Mouse (Mus musculus): ENCODE measurements around the gene Dnmt1. TPM values are rescaled to one million over a fixed set of nuclear protein-coding genes. Genes with fewer than 3 reads are reported as not detected.

Dnmt1 gene
- polyA plus RNA-seq, 1 experiment from 2014 or later: 102 TPM

DNA sequence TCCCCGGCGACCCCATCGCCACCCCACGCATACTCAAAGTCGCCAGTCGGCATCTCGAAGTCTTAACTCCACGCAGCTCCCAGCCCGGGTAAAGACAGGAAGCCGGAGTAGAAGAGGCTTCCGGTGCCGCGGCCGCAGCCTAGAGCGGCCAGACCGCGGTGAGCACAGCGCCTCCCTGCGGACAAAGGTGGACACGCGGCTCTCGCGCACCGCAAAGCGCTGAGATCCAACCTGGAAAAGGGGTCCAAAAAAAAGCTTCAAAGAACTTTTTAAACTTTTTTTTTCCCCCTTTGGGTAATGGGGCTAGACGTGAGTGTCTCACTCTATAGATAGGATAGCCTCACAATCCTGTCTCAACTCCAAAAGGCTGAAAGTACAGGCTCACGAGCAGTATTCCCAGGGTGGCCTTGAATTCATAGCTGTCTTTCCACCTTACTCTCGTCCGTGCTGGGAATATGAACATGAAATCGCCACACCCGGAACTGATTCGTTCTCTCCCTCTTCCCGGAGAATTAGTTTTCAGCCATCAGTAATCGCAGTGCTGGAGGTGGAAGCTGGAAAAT lies 61.1 kb downstream of the Dnmt1 start, which contains the start of gene Eif3g:
Gene Eif3g, minus strand, starts transcription at position 113 of the 563 bp plus-strand sequence.
- no peaks in the 10 kb centered on the region for H3K9me3 ChIP-seq (replicated peaks)
- peaks cover 6% of the 10 kb centered on the region; the same call in 1 of the 2 replicates for H3K27me3 ChIP-seq
- 5% methylated on average over 34 of the region's 34 CpGs for WGBS
- 0 out of 2 replicates have a peak within 1 kb of the TSS, but pooled peaks have one; percentile 40 for H3K27ac ChIP-seq
- peaks cover 30% of the 10 kb centered on the region for H3K36me3 ChIP-seq
- peak; percentile 84 for ATAC-seq (ENCODE audit: low FRiP score)
- H3K4me1 ChIP-seq: peaks cover 15% of the 10 kb centered on the region
- peak within 1 kb of the TSS; percentile 97 for H3K9ac ChIP-seq
- H3K4me3 ChIP-seq: peak within 1 kb of the TSS; percentile 98
- H3K4me2 ChIP-seq (replicated peaks): peak within 1 kb of the TSS; percentile 99

- Histone ChIP-seq H3K4me2 (replicated peaks) (peak overlapping the region; percentile 99), H3K27me3 (peaks cover 6% of the 10 kb centered on the region; the same call in 1 of the 2 replicates), H3K9me3 (replicated peaks) (no peaks in the 10 kb centered on the region), H3K27ac (0 out of 2 replicates have a peak overlapping the region, but pooled peaks have one; percentile 40), H3K4me3 (peak overlapping the region; percentile 98), H3K9ac (peak overlapping the region; percentile 97), H3K36me3 (peaks cover 37% of the 10 kb centered on the region), H3K4me1 (peaks cover 15% of the 10 kb centered on the region)
- ATAC-seq (ENCODE audit: low FRiP score): peak; percentile 71
- 11% methylated on average over 16 of the region's 39 CpGs for WGBS
Measured at GRCm38 (mm10) chr9:20897736-20898510, 61.8 kb downstream of the Dnmt1 start.

GRCm38 (mm10) chr9:20895382-20895781 lies 64.3 kb downstream of the Dnmt1 start:
- WGBS: 98% methylated on average over 9 of the region's 9 CpGs
- no peak overlapping the region for H3K4me3 ChIP-seq
- H3K27ac ChIP-seq: no peak overlapping the region
- H3K36me3 ChIP-seq: peaks cover 62% of the 10 kb centered on the region
- H3K4me1 ChIP-seq: peaks cover 15% of the 10 kb centered on the region
- no peak for ATAC-seq (ENCODE audit: low FRiP score)
- H3K9ac ChIP-seq: no peak overlapping the region
- H3K4me2 ChIP-seq (replicated peaks): no peak overlapping the region
- no peaks in the 10 kb centered on the region for H3K9me3 ChIP-seq (replicated peaks)
- H3K27me3 ChIP-seq: peaks cover 6% of the 10 kb centered on the region; the same call in 1 of the 2 replicates

- 91% methylated on average over 15 of the region's 15 CpGs for WGBS
- H3K4me2 ChIP-seq (replicated peaks): no peak overlapping the region
- H3K4me1 ChIP-seq: peaks cover 15% of the 10 kb centered on the region
- H3K4me3 ChIP-seq: no peak overlapping the region
- no peak overlapping the region for H3K9ac ChIP-seq
- peaks cover 6% of the 10 kb centered on the region; the same call in 1 of the 2 replicates for H3K27me3 ChIP-seq
- ATAC-seq (ENCODE audit: low FRiP score): no peak
- H3K36me3 ChIP-seq: peaks cover 70% of the 10 kb centered on the region
- H3K9me3 ChIP-seq (replicated peaks): no peaks in the 10 kb centered on the region
- H3K27ac ChIP-seq: no peak overlapping the region
Measured at GRCm38 (mm10) chr9:20894629-20895028, 65.1 kb downstream of the Dnmt1 start.

- Histone ChIP-seq H3K27me3 (no peaks in the 10 kb centered on the region), H3K36me3 (peaks cover 72% of the 10 kb centered on the region), H3K4me3 (no peak overlapping the region), H3K4me1 (peaks cover 18% of the 10 kb centered on the region), H3K4me2 (replicated peaks) (no peak overlapping the region), H3K9me3 (replicated peaks) (no peaks in the 10 kb centered on the region), H3K9ac (no peak overlapping the region), H3K27ac (no peak overlapping the region)
- WGBS: 87% methylated on average over 13 of the region's 13 CpGs
- ATAC-seq (ENCODE audit: low FRiP score): no peak
Measured at GRCm38 (mm10) chr9:20893590-20894343, 65.9 kb downstream of the Dnmt1 start.

DNA sequence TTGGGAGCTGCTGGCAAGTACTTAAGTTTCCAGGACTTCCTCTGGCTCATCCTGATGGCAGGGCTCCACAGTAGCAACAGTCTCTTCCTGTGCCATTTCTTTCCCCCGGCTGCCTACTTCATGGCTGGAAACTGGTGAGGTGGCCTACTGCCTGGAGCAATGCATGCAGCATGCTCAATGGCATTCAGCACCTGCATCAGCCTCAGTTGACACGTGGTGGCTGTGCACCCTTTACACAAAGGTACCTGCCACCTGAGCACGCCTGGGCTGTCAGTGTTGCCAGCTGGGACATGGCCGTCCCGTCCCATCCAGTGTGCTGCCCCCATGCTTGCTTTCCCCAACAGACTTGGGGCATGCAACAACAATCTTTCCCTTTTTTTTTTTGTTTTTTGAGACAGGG lies 66.6 kb downstream of the Dnmt1 start:
- Histone ChIP-seq H3K27ac (no peak overlapping the region; the same call in 1 of the 2 replicates), H3K4me2 (replicated peaks) (no peak overlapping the region), H3K9me3 (replicated peaks) (no peaks in the 10 kb centered on the region), H3K4me3 (no peak overlapping the region), H3K27me3 (no peaks in the 10 kb centered on the region), H3K9ac (no peak overlapping the region), H3K36me3 (peaks cover 72% of the 10 kb centered on the region), H3K4me1 (peaks cover 21% of the 10 kb centered on the region)
- WGBS: 67% methylated on average over 5 of the region's 5 CpGs
- ATAC-seq (ENCODE audit: low FRiP score): no peak

DNA sequence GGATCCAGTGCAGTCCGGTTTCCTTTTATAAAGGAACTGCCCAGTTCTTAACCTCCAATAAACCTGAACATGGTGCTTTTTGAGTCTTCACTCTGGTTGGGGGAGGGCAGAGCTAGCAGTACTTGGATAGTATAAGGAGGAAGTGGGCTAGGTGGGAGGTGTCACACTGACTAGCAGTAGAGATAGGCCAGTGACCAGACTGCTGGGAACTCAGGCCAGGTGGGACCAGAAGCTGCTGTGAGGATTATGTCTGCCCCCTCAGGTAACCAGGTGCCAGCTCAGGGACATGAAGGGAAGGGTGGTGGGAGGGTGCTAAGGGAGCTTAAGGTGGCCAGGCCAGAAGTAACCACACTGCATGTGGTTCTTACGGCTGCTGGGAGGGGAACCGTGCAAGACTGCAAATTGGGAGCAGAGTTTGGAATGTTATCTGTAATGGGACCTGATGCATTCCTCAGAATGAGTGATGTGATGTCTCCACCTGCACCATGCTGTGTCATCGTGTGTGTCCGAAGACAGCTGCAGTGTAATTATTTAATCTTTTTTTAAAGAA lies 67.5 kb downstream of the Dnmt1 start:
- WGBS: 82% methylated on average over 5 of the region's 5 CpGs

GRCm38 (mm10) chr9:20891339-20892103 lies 68.2 kb downstream of the Dnmt1 start:
- Histone ChIP-seq H3K4me3 (no peak overlapping the region), H3K9me3 (replicated peaks) (no peaks in the 10 kb centered on the region), H3K9ac (no peak overlapping the region), H3K27ac (no peak overlapping the region), H3K4me1 (peaks cover 16% of the 10 kb centered on the region), H3K36me3 (peaks cover 70% of the 10 kb centered on the region), H3K27me3 (no peaks in the 10 kb centered on the region), H3K4me2 (replicated peaks) (no peak overlapping the region)
- ATAC-seq (ENCODE audit: low FRiP score): no peak
- WGBS: 83% methylated on average over 26 of the region's 26 CpGs

More for the DNA sequence above, 67.5 kb downstream of the Dnmt1 start:
- H3K27me3 ChIP-seq: no peaks in the 10 kb centered on the region
- H3K27ac ChIP-seq: no peak overlapping the region
- no peak for ATAC-seq (ENCODE audit: low FRiP score)
- H3K9me3 ChIP-seq (replicated peaks): no peaks in the 10 kb centered on the region
- H3K36me3 ChIP-seq: peaks cover 72% of the 10 kb centered on the region
- peaks cover 14% of the 10 kb centered on the region for H3K4me1 ChIP-seq
- H3K4me3 ChIP-seq: no peak overlapping the region
- H3K4me2 ChIP-seq (replicated peaks): no peak overlapping the region
- no peak overlapping the region for H3K9ac ChIP-seq

DNA sequence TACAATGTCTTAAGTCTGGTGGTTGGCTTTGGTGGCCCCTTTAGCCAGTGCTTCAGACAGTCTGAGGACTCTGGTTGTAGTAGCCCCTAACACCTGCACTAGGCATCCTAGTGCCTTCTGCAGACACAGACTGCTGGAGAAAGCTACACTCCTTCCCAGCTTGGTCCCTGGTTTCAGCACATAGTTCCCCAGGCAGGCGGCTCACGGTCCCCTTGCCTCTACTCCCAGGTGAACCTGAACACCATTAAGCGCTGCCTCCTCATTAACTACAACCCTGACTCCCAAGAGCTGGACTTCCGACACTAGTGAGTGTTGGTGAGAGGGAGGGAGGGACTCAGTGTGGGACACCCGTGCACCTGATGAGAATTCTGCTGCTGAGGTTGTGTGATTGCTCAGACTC lies 69.3 kb downstream of the Dnmt1 start:
- Histone ChIP-seq H3K4me2 (replicated peaks) (no peak overlapping the region), H3K27ac (no peak overlapping the region), H3K27me3 (no peaks in the 10 kb centered on the region), H3K4me3 (no peak overlapping the region), H3K9me3 (replicated peaks) (no peaks in the 10 kb centered on the region), H3K9ac (no peak overlapping the region), H3K36me3 (peaks cover 60% of the 10 kb centered on the region), H3K4me1 (peaks cover 16% of the 10 kb centered on the region)
- 96% methylated on average over 5 of the region's 5 CpGs for WGBS
- ATAC-seq (ENCODE audit: low FRiP score): no peak

GRCm38 (mm10) chr9:20889185-20890141 lies 70.2 kb downstream of the Dnmt1 start:
- H3K9me3 ChIP-seq (replicated peaks): no peaks in the 10 kb centered on the region
- peaks cover 51% of the 10 kb centered on the region for H3K36me3 ChIP-seq
- peak overlapping the region; percentile 88 for H3K4me2 ChIP-seq (replicated peaks)
- no peaks in the 10 kb centered on the region for H3K27me3 ChIP-seq
- no peak for ATAC-seq (ENCODE audit: low FRiP score)
- no peak overlapping the region for H3K9ac ChIP-seq
- peaks cover 16% of the 10 kb centered on the region for H3K4me1 ChIP-seq
- H3K27ac ChIP-seq: no peak overlapping the region
- 87% methylated on average over 29 of the region's 29 CpGs for WGBS
- H3K4me3 ChIP-seq: 0 out of 2 replicates have a peak overlapping the region, but pooled peaks have one; percentile 0

Data from hindbrain, embryonic 12.5 days (tissue).